Mouse (Mus musculus) left cerebral cortex, postnatal 25 days (tissue): ENCODE measurements around the gene Cox4i1. TPM values are rescaled to one million over a fixed set of nuclear protein-coding genes. Genes with fewer than 3 reads are reported as not detected.

Experiments used
- DNase-seq, 2 experiments: peaks; one replicate each; pipeline ENCODE4 v3.0.0; 2022; ENCODE audit warnings: low spot score in 2 of 2, mixed read lengths in 1 of 2
- intact Hi-C: fragments of 180-260 bp; cut with DNase I; formaldehyde crosslinking; loops from one replicate; pipeline ENCODE4 v1.15.1; 2025
- total RNA-seq, 2 experiments: library from RNA; stranded (reverse); gene quantifications; 2 replicates each; pipeline ENCODE4 v1.2.3; 2021

Cox4i1 gene
- total RNA-seq = 1,000 to 10,000 TPM; 1,169 to 1,197 TPM

DNA sequence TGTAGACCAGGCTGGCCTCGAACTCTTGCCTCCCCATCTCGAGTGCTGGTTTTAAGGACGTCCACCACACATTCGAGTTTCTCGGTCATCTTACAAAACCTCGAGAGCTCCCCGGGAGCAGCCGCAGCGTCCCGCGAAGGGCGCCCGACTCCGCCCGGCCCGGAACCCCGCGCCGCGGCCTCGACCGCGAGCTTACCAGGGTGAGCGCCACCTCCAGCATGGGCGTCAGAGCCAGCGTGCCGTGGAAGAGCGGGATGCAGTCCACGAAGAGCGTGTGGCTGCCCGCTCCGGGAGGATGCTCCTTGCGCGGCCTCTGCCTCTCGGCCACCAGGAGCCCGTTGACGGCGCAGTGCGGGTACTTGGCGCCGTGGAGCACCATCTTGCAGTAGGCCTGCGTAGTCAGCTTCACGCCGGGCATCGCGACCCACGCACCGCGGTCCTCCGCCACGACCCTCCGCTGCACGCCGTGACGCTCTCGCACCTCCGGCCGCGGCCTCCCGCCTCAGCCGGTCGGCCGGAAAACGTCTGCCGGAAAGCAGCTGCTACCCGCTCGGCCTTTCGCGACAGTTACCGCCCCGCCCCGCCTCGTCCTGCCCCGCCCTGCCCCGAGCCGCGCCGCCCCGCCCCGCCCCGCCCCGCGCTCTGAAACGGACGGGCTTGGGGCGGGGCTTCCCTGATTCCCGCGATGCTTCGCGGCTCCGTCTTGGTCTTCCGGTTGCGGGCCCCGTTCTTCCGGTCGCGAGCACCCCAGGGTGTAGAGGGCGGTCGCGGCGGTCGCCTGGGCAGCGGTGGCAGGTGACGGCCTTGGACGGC, at the start of gene Cox4i1, which contains the start of gene Gm27021:
Gene Cox4i1 (plus strand): TSS at position 662 of the 813 bp plus-strand sequence.
Gene Gm27021 (minus strand): TSS at position 519 of the 813 bp plus-strand sequence.
- intact Hi-C loops = no loop called here
- peak; percentile 90 to 91 for DNase-seq

DNA sequence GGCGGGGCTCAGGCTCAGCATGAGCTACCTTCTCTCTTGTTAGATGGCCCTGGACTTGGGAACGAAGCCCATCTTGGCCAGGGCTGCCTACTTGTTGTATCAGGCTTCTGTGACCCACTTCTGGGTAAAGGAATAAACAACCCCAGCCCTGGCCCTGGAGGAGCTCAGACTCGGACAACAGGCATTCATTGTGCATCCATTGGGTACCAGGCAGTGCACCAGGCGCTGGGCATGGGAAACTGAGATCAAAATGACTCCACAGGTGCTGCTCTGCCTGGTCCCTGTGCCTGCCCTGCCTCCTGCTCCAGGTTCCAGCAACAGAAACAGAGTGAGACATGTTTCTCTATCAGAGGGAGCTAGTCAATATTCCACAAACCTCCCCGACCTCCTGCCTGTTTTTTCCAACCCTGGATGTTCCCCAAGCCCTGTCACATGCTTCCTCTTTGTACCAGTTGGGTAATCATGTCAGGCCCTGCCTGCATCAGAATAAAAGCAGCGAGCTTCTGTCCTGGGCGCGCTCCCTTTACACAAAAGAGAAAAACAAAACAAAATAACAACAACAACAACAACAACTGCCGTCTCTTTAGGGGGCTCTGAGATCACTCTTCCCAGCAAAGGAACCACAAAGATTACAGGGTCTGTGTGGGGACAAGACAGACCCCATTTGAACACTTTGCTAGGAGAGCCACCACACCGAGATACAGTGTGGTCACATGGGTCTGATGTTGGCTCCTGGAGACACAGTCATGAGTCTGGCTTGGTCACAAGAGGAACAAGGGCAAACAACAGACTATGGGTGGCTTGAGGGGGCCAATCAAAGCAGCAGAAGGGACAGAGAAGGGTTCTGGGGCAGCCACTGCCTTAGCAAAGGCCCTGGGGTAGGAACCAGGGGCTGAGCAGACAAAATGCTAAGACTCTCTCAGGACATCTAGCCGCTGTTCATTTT, 48.5 kb upstream of the Cox4i1 start:
- intact Hi-C loops = no loop called here
- peak in 1 of 2 experiments; percentile 51 for DNase-seq

DNA sequence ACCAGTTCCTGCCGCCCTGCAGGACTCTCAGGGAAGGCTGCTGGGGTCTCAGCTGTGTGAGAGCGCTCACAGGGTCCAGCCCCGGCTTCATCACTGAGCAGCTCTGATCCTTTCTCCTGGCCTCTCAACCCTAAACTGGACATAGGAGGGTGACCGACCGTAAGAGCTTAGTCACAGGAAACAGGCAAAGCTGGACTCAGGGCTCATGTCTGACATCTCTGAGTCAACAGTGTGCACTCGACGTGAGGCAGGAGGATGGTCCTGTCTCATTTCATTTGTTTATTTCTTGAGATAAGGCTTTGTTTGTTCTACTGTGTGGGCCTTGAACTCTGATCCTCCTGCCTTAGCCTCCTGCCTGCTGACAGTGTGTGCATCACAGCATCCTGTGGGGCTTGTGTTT, 47.6 kb upstream of the Cox4i1 start:
- DNase-seq = no peak
- intact Hi-C loops = no loop called here

DNA sequence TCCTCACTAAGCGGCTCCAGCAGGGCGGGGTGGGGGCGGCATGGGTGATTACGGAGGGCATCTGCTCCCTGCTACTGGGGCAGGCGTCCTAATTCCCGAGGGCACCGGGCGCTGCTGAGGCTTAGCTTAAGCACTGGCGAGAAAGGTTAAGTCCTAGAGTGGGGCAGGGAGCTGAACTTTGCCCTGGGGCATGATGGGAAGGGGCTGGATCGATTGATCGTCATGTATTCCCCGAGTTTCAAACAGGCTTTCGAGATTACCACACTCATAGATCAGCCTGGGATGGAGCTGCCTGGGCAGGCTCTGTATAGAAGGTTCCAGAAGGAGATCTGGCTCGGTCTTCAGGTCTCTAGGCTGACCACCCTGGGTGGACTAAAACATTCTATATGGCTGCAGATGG, 45.9 kb upstream of the Cox4i1 start:
- intact Hi-C loops = no loop called here
- no peak for DNase-seq

DNA sequence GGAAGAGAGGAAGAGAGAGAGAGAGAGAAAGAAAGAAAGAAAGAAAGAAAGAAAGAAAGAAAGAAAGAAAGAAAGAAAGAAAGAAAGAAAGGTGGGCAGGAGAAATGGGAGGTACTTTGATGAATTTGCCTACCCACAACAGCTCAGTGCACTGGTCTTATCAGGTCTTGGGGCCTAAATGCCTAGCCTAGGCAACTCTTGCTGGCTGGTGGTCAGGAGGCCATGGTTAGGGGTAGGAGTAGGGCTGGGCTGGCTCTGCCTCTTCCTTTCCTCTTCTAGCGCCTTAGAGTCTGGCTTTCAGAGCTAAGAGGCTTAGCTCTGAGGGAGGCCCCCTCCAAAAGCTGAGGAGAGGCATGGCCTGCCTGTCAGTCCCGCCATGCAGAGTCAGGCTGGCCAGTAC, 44.4 kb upstream of the Cox4i1 start:
- no peak for DNase-seq
- intact Hi-C loops = no loop called here

DNA sequence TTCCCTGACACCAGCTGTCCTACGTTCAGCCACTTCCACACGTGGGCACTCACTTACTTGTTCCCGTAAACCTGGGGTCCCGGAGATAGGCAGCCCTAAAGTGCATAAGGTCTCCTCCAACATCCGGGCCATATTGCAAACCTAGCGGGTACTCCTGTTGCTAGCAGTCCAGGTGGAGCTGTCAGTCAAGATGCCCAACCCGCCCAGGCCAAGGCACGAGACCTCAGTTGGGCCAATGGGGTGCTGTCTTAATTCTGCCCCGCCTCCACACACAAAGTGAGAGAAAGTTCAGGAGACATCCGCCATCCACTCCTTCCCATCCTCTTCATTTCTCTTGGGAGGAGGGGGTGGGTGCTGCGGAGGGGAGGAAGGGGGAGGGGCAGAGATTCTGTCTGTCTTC, 41.6 kb upstream of the Cox4i1 start:
- intact Hi-C loops = no loop called here
- DNase-seq = no peak

DNA sequence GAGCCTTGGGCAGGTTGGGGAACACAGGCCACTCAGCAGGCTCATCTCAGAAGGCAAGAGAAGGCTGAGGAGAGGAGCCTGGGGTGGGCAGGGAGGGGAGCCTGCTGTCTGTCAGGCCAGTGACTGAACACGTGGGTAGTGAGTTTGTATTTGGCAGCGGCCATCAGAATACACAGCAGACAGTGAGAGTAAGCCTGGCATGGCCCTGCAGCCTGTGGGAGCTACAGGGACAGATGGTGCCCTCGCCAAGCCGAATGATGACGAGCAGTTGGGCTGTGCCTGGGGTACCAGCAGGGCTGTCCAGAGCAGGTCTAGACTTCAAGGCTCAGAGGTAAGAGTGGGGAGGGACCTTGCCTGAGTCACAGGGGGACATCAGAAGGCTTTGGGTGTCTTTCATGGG, 40.7 kb upstream of the Cox4i1 start:
- intact Hi-C loops = no loop called here
- DNase-seq = no peak

DNA sequence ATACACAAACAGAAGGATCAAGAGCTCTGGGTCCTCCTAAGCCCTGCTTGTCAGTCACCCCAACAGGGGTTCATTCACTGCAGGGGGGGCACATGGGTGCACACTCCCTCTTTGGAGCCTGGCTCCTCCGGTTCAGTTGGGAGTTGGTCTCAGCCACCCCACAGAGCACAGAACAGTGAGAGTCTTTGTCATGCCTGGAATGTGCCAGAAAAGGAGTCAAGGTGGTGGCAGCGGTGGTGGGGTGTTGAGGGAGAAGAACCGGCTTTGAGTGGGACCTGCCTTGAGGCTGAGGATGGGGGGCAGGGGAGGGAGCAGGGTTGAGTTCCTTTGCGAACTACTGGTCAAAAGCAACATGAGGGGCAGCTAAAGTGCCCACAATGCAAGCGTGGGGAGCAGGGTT, 38.0 kb upstream of the Cox4i1 start:
- intact Hi-C loops = no loop called here
- no peak for DNase-seq

DNA sequence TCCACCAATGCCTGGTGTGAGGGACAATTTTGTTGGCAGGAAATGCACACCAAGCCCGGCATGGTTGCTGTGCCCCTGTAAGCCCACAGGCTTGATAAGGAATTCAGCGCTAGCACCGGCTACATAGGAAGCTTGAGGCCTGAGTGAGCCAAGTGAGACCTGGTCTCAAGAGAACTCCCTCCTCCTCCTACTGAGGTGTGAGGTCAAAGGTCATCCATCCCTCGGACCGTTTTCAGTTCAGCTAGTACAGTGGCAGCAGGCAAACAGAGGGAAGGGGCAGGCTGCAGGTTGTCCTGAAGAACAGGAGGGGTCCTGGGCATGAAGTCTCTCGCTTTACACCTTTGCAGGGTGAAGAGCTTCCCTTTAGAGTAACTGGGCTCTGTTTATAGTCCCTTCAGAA, 37.2 kb upstream of the Cox4i1 start:
- intact Hi-C loops = no loop called here
- no peak for DNase-seq

DNA sequence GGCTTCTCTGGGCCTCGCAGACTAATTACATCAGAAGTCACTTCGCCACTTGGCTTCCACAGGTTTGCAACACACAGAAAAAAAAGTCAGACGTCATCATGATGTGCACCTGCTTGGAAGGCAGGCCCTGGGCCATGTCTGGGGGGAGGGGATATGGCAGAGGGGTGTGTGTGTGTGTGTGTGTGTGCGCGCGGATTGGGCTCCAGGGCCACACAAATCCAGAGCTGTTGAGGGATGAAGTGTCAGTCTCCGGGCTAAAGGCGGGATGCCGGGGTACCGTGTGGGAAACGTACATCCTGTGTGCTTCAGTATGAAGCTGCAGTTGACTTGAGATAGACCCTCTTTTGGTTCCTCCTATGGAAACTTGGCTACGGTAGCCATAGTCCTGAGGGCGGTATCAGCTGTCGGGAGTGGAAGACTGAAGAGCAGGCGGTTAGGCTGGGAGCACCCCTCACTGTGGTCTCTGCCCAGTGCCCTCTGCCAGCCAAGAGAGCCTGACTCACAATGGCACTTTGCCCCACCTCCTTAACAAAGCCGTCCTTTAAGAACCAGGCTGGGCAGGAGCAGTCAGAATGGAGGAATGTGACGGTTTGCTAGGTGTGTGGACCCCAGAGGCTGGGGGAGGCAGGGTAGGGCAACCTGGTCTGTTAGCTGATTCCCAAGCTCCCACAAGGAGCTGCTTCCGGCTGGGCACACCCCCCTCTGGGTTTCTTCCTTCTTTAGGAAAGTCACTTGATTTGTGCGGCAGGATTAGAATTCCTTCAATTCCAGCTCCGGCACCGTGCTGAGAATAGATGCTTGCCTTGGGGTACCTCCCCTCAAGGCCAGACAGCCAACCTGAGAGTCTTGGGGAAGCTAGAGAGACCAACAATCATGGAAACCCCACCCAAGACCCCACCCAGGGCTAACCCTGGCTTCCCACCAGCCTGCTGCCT, 36.3 kb upstream of the Cox4i1 start:
- intact Hi-C loops = no loop called here
- no peak for DNase-seq

DNA sequence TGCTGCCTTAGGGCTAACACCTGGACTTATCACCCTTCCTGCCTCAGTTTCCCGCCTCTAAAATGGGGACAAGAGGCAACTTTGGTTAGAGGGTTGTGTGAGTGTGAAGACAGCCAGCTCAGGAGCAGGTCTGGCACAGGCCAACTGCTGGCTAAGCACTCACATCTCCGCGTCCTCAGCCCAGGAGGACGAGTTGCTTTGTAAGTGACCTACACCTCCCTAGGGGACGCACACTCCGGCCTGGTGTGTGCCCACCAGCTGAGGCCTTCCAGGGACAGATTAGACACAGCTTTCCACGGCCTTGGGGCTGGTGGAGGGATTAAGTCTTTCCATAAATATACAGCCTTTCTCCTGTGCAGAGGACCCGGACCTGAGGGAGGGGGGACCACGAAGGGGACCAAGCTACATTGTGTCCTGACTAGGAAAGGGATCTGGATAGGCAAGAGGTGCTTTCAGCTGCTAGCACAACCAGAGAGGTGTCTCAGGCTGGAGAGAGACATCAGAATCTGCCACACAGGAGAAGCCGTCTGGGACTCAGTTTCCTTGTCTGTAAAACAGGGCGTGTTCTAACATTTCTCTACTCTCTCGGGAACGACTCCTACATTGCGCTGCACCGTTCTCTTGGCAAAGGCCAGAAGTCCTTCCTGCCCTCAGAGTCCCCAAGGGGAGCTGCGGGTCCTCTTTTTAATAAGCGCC, 34.9 kb upstream of the Cox4i1 start:
- intact Hi-C loops = no loop called here
- no peak for DNase-seq

DNA sequence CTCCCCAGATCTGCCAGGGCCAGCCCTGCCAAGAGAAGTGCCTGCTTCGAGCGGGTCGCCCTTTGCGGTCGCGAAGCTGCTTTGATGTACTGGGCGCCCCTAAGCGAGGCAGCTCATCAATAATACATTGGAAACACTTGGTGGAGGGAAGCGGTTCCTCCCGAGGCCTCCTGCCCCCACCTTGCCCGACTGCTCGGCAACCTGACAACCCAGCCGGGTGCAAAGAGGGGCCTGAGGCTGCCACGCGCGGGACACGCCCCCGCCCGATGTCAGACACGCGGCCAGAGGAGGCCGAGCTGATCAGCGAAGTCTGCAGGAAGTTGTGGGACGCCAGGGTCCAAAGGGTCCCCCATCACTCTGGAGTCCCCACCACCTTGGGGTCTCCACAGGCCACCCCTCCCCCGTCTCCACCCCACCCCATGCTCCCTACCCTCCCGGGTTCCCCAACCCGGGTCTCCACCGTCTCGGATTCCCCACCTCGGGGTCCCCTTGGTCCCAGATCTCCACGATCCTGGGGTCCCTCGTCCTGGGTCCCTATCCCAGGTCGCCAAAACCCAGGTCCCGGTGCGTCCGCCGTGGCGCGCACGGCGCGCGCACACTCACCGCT, 34.3 kb upstream of the Cox4i1 start:
- intact Hi-C loops = no loop called here
- DNase-seq = no peak

DNA sequence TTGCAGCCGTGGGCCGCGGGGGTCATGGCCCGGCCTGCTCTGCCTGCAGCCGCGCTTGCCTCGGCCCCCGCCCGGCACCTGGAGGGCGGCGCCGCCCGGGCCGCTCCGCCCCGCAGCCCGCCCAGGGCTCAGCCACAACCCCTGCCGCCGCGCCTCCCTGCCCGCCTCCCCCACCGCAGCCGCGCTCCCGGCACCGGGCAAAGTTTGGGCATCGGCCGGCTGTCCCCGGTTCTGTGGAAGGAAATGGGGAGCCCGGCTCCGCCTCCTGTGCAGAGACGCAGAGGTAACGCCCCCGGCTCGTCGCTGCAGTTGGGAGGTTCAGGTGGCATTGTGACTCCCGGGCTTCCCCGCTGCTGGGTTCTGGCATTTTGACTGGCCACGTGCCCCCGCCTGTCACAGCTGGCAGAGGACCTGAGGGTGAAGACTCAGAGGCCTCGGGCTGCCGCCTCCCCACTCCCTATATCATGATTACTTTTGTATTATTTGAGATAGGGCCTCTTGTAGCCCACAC, 33.6 kb upstream of the Cox4i1 start:
- intact Hi-C loops = no loop called here
- peak; percentile 20 to 36 for DNase-seq

DNA sequence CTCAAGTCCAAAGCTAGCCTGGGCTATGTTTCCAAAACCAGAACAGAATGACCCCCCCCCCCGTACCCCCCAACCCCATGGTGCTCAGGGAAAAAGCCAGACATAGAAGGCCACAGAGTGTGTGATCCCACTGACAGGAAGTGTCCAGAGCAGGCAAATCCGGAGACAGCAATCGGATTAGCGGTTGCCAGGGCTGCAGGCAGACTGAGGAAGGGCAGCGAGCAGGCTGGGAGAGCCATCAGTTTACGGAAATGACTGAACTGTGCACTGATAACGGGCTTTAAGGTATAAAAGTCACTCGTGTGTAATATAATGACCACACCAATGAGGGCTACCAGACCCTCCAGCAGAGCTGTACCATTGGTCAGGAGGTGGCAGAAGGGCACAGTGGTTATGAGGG, 26.8 kb upstream of the Cox4i1 start:
- no peak for DNase-seq
- intact Hi-C loops = no loop called here

DNA sequence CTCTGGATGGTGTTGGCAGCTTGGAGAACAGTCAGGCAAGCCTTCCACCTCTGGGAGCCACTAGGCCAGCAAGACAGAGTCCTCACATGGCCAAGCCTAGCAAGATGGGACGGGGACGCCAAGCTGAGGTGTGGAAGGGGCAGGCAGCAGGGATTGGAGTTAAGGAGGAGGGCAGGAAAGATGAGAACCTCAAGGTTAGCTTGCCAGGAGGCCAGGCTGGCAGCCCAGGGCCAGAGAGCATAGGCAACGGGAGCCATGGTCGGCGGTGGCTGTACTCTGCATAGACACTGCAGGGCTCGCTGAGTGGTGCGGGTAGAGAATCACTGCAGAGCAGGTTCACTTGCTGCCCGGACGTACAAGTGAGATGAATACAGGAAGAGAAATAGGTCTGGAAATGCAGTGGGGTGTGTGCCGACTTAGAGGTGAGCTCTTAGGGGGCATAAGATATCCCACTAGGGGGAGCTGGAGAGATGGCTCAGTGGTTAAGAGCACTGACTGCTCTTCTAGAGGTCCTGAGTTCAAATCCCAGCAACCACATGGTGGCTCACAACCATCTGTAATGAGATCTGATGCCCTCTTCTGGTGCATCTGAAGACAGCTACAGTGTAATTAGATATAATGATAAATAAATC, 25.9 kb upstream of the Cox4i1 start:
- DNase-seq = no peak
- intact Hi-C loops = no loop called here

DNA sequence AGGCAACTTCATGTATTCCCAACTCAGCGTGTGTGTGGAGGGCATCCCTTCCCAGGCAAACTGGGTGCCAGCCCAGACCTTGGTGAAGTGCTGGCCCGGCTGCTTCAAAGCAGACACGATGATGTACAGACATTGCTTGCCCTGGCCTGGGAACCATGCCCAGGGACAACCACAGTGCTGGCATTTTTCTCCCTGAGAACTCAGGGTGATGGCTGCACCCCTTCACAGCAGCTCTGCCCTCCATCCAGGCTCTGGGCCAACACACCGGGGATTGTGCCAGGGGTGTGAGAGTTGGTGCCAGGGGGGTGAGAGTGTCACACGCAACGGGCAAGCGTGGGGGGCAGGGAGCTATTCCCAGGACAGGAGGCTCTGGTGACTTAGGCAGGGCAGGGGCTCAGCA, 23.4 kb upstream of the Cox4i1 start:
- DNase-seq = peak; percentile 55 to 73
- intact Hi-C loops = no loop called here

DNA sequence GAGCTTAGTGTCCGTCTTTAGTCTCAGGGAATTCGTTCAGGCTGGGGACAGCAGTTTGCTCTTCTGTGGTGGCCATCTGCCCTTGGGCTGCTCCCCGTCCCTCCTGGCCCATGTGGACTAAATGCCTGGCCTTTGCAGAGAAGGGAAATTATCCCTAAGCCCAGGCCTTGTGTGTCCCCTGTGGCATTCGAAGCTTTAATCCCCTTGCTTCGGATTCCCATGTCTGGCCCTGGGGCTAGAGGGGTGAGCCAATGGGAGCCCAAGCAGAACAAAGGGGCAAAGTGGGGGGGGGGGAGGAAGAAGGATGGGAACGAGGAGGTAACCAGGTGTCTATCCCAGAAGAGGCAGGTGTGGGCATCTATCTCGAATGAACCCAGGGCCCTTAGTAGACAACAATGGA, 20.5 kb upstream of the Cox4i1 start, which contains the start of gene 1190005I06Rik:
Gene 1190005I06Rik (minus strand): TSS at position 101 of the 400 bp plus-strand sequence.
- intact Hi-C loops = no loop called here

More for the DNA sequence above, 20.5 kb upstream of the Cox4i1 start, which contains the start of gene 1190005I06Rik:
- DNase-seq = no peak
